Mouse (Mus musculus): Measurements from ENCODE around the gene Slc23a4.

The Slc23a4 gene

DNA sequence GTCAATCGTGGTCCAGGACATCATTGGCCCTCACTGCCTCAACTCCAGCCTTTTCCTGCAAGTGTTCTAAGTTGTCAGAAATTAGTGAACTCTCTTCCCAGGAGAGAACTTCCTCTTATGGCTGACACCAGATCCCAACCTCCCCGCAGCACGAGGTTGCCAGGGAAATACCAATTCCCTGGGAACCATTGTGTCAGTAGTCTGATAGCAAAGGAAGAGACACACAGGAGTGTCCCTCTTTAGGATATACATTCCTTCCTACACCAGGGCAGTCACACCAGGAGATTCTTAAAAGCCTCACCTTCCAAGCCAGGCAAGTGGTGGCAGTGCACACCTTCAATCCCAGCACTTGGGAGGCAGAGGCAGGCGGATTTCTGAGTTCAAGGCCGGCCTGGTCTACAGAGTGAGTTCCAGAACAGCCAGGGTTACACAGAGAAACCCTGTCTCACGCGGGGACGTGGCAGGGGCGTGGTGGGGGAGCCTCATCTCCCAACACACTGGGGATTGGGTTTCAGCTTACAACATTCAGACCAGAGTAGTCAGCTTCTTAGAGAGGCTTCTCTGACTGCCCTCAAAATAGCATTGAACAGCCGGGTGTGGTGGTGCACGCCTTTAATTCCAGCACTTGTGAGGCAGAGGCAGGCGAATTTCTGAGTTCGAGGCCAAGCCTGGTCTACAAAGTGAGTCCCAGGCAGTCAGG lies 74.7 kb downstream of the Slc23a4 start:
- no peak for DNase-seq (ENCODE audit: low spot score in 2 of 2)

DNA sequence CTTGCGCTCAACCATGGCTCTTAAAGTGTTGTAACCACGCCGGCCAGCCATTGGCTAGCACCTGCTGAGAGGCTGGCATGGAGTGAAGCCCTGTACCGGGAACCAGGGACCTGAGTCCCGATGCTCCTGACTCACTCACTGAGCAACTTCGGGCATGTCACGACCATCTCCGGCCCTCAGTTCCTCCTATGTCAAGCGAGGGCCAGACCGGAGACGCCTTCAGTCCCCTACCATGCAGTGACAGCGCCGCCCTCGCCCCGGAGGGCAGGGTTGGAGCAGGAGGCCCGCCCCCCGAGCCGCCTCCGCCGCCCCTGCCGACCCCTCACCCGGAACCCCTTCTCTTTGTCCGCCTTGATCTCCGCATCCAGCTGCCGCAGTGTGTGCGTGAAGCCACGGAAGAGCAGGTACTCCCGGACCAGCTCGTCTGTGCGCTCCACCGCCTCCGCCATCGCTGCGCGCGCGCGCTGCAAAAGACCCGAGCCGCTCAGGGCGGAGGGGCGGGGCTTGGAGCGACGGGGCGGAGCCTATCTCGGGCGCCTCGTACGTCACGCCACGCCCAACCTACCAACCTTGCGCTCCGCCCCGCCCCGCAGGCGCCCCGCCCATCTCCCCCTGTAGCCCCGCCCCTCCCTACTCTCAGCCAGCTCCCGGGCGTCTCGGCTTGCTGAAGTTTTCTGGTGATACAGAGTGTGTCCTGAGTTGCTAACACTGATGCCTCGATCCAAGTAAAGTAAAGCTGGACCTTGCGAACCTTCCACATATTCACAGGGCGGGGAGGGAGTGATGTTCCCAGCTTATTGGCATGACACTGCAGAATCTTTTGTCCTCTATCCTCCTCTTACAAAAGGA lies 77.6 kb downstream of the Slc23a4 start, which contains the start of gene Wdr91:
Gene Wdr91 (minus strand): TSS at position 506 of the 849 bp plus-strand sequence.
- DNase-seq (ENCODE audit: low spot score in 2 of 2), result peak; percentile 89 to 90

DNA sequence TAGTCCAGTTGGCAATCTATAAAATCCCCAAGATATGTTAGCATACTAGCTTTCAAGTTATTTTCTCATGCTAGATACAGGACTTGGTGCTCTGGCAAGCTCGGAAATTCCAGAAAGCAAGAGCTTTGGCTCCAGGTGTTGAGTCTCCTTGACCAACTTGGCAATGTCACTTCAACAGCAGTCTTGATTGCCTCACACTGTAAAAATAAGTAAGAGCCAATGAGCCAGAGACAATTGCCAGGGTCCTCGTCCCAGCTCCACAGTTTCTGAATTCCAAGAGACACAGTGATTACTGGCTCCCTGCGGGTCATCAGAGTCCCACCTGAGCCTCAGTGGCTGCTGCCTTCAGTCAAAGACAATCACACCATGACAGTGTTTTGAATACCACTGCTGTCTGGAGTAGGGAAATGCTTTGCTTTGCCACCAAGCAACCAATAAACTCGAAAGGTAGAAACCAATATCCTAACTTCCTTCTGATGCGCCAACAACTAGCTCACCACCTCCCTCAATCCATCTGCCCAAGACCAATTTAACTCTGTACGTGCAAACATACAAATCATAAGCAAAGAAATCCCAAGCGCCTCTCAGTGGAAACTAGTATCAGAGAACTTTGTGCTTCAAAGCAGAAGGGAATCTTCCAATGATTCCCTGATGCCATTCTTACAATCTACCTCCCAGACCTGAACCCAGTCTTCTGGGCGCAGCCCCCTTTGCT lies 78.4 kb downstream of the Slc23a4 start:
- no peak for DNase-seq (ENCODE audit: low spot score in 2 of 2)

GRCm38 (mm10) chr6:34907696-34908260 lies 80.4 kb downstream of the Slc23a4 start:
- DNase-seq (ENCODE audit: low spot score in 2 of 2), result no peak

DNA sequence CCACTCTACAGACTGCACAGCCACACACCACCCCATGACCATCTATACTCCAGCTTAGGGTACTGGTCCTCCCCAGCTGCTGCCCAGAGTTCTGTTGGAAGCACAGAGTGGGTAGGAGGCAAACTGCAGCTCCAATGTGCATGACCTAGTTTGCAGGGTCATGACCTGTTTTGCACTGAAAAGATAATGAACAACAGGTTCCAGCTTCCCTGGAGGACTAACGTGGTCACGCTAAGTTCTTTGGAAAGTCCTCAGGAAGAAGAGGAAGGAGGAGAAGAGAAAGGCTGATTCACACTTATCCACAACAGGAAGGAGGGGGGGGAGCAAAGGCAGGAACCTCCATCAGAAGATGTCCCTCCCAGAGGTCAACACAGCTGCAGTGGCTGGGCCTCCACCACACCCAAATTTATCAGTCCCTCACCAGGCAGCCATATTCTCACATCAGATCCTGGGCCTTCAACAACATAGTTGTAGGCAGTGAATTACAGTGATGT lies 81.0 kb downstream of the Slc23a4 start:
- no peak for DNase-seq (ENCODE audit: low spot score in 2 of 2)

DNA sequence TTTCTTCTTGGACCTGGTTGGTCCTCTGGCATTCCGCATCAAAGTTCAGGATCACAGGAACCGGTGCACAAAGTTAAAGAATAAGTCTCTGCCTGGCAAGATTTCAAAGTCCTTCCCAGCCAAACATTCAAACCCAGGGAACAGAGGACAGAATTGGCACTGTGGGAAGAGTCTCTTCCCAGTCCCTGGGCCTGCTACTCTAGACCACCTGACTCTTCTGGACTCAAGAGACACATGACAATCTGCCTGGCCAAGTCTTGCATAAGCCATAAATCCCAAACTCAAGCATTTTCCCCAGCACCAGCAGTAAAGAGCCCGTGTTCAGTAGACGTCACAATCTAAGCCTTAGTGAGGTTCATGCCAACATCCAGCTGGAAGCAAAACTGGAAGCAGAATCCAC lies 81.5 kb downstream of the Slc23a4 start:
- no peak for DNase-seq (ENCODE audit: low spot score in 2 of 2)

- DNase-seq (ENCODE audit: low spot score in 2 of 2), result no peak
These were observed 82.1 kb downstream of the Slc23a4 start for GRCm38 (mm10) chr6:34906125-34906524.

DNA sequence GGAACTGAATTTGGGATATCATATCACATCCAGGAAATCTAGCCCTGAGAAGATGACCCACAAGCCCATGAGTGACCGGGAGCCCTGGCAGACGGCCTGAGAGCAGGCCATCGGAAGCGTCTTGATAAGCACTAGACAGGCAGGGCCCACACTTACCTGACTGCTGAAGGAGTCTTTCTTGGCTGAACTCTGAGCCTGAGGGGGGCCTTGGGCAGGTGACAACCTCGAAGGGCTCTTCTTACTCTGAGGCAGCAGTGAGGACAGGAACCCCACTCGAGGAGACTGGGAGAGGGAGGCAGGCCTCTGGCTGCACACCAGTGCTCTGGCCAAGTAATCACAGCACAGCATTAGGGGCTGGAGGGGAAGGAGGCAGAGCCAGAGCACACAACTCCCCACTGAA lies 83.8 kb downstream of the Slc23a4 start:
- no peak for DNase-seq (ENCODE audit: low spot score in 2 of 2)

DNA sequence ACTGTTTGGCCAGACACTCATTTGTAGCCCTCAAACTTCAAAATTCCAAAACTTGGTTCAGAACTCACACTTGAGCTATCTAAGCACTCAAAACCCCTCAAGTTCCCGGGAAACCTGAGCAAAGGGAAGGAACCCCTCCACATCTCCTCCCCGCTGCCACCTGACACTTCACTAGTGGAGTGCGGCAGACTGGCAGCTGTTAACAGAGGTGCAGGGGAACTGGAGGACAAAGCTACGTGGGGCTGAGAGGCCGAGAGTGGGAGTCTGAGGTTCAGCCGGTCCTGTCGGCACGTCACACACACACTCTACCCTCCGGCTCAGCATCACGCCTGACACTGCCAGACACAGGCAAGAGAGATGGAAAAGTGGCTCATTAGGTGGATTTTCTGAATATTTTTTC lies 84.4 kb downstream of the Slc23a4 start:
- no peak for DNase-seq (ENCODE audit: low spot score in 2 of 2)

GRCm38 (mm10) chr6:34903441-34903840 lies 84.8 kb downstream of the Slc23a4 start:
- DNase-seq (ENCODE audit: low spot score in 2 of 2), result no peak

DNA sequence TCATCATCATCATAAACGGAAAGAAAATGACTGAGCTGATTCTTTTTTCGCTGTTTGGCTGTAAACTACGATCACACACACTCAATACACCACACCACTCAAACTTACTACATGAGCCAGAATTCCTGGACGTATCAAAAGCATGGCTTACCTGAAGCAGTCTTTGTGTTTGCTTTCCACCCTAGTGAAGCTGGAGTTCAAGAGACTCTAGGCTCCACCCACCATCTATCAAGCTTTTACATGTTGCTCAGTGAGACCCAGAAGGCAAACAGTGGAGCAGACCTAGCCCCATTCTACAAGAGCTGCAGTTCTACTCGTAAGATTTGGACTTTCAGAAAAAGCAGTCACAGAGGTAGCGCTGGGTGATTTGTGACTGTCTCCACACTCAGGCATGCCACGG lies 85.6 kb downstream of the Slc23a4 start:
- DNase-seq (ENCODE audit: low spot score in 2 of 2), result no peak

- no peak for DNase-seq (ENCODE audit: low spot score in 2 of 2)
These were observed 86.2 kb downstream of the Slc23a4 start for GRCm38 (mm10) chr6:34901911-34902444.

GRCm38 (mm10) chr6:34900990-34901389 lies 87.2 kb downstream of the Slc23a4 start:
- no peak for DNase-seq (ENCODE audit: low spot score in 2 of 2)

- no peak for DNase-seq (ENCODE audit: low spot score in 2 of 2)
These were observed 89.1 kb downstream of the Slc23a4 start for GRCm38 (mm10) chr6:34899127-34899526.

- DNase-seq (ENCODE audit: low spot score in 2 of 2), result no peak
These were observed 91.9 kb downstream of the Slc23a4 start for GRCm38 (mm10) chr6:34896168-34896780.

- DNase-seq (ENCODE audit: low spot score in 2 of 2), result no peak
These were observed 92.6 kb downstream of the Slc23a4 start for GRCm38 (mm10) chr6:34895569-34895968.

All from frontal cortex, postnatal 25 days (tissue).